Mouse (Mus musculus) limb, embryonic 14.5 days (tissue): ENCODE results near the gene Slc3a2. TPM values are rescaled to one million over a fixed set of nuclear protein-coding genes. Genes with fewer than 3 reads are reported as not detected.
A peak's percentile ranks its signal among the peaks of the same experiment; 100 is the strongest.

Source experiments
- ATAC-seq: fragments of 200-750 bp; cut with Nextera tagmentation; 2 replicates; pipeline ENCODE4 v1.8.0; 2017; ENCODE audit warnings: low read depth, moderate number of reproducible peaks, moderate TSS enrichment; ENCODE audit not compliant: low FRiP score
- DNase-seq: peaks from one replicate; pipeline ENCODE4 v3.0.0-alpha.2; 2015; ENCODE audit warnings: low spot score
- H3K27ac ChIP-seq: fragments of 300-500 bp; sonication (generic); replicated peaks from 2 replicates; pipeline ENCODE4 v1.5.1; 2014; ENCODE audit warnings: low read depth, mild to moderate bottlenecking, low read length, moderate library complexity, mixed read lengths
- H3K27me3 ChIP-seq: fragments of 300-500 bp; sonication (generic); 2 replicates; pipeline ENCODE4 v1.6.1; 2014; ENCODE audit warnings: low read length, mixed read lengths; ENCODE audit not compliant: control insufficient read depth, insufficient read depth
- H3K36me3 ChIP-seq: fragments of 300-500 bp; sonication (generic); 2 replicates; pipeline ENCODE4 v1.6.1; 2014; ENCODE audit warnings: mild to moderate bottlenecking, low read length, moderate library complexity, mixed read lengths; ENCODE audit not compliant: control insufficient read depth, insufficient read depth
- H3K4me1 ChIP-seq: fragments of 300-500 bp; sonication (generic); 2 replicates; pipeline ENCODE4 v1.6.1; 2014; ENCODE audit warnings: antibody characterized with exemption, low read length, mixed read lengths; ENCODE audit not compliant: control insufficient read depth, insufficient read depth
- H3K4me2 ChIP-seq: fragments of 300-500 bp; sonication (generic); replicated peaks from 2 replicates; pipeline ENCODE4 v1.6.1; 2014; ENCODE audit warnings: low read depth, mild to moderate bottlenecking, low read length, moderate library complexity; ENCODE audit not compliant: severe bottlenecking
- H3K4me3 ChIP-seq: fragments of 300-500 bp; sonication (generic); replicated peaks from 2 replicates; pipeline ENCODE4 v1.5.1; 2014; ENCODE audit warnings: low read length
- H3K9ac ChIP-seq: fragments of 300-500 bp; sonication (generic); 2 replicates; pipeline ENCODE4 v1.6.1; 2014; ENCODE audit warnings: mild to moderate bottlenecking, low read depth, low read length, moderate library complexity; ENCODE audit not compliant: severe bottlenecking
- H3K9me3 ChIP-seq: fragments of 300-500 bp; sonication (generic); 2 replicates; pipeline ENCODE4 v1.6.1; 2016; ENCODE audit warnings: low read length; ENCODE audit not compliant: control insufficient read depth
- POLR2A ChIP-seq: fragments of 200-500 bp; IDR thresholded peaks from 2 replicates; pipeline ENCODE4 v1.8.0; 2012; ENCODE audit warnings: inconsistent platforms, mild to moderate bottlenecking, moderate library complexity, borderline replicate concordance; ENCODE audit not compliant: insufficient read depth, insufficient read length; ENCODE audit errors: extremely low read depth
- WGBS: fragments of 180-500 bp; shearing (Covaris S2); extraction: QIAGEN DNeasy Blood & Tissue Kit; methylation state at CpG from one replicate; pipeline ENCODE4 v1.1.7; 2014; 5-methylcytosine and 5-hydroxymethylcytosine counted together
- polyA plus RNA-seq, 2 experiments: library from polyadenylated mRNA; depleted of rRNA in 1 of 2; stranded (reverse) in 1 of 2; unstranded in 1 of 2; fragments of >200 nt; fragmentation: Nextera tagmentation in 1 of 2; extraction: Ambion mirVana in 1 of 2; gene quantifications; 2 replicates each; pipeline versions ENCODE4 v1.2.1 to v1.2.3; 2012 to 2014

Gene Slc3a2
- polyA plus RNA-seq, 2 experiments: 109 to 111 TPM

DNA sequence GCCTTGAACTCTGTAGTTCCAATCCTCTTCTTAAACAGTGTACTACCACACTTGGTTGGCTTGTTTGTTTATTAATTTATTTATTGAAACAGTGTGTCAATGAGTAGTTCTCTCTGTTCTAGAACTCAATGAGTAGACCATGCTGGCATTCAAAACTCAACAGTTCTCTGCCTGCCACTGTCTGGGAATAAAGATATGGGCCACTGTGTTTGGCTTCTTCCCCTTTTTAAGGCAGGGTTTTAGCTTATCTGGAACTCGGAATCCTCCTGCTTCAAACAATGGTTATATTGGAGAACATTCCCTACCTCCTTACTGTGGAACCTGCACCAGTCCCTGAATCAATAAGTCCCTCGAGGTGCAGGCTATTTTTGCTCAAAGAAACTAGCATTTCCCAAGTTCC is 35.7 kb upstream of the Slc3a2 start:
- no peak for TF ChIP-seq POLR2A
- peaks cover 40% of the 10 kb centered on the region for H3K36me3 ChIP-seq
- no peak overlapping the region for H3K4me2 ChIP-seq
- 0 out of 2 replicates have a peak overlapping the region, but pooled peaks have one; percentile 2 for H3K4me3 ChIP-seq
- H3K27ac ChIP-seq: no peak overlapping the region
- no peaks in the 10 kb centered on the region for H3K9me3 ChIP-seq
- peaks cover 6% of the 10 kb centered on the region; the same call in 1 of the 2 replicates for H3K4me1 ChIP-seq
- no peaks in the 10 kb centered on the region for H3K27me3 ChIP-seq
- ATAC-seq: no peak
- H3K9ac ChIP-seq: no peak overlapping the region
- WGBS: 92% methylated on average over 2 of the region's 2 CpGs
- no peak for DNase-seq

- ATAC-seq (no peak), DNase-seq (no peak)
- no peak for TF ChIP-seq POLR2A
- Histone ChIP-seq H3K4me1 (peaks cover 6% of the 10 kb centered on the region; the same call in 1 of the 2 replicates), H3K4me3 (peak overlapping the region; percentile 98), H3K36me3 (peaks cover 36% of the 10 kb centered on the region), H3K9me3 (no peaks in the 10 kb centered on the region), H3K27me3 (no peaks in the 10 kb centered on the region), H3K27ac (peak overlapping the region; percentile 70), H3K4me2 (peak overlapping the region; percentile 57), H3K9ac (peak overlapping the region; percentile 95)
- 4% methylated on average over 14 of the region's 14 CpGs for WGBS
These were observed 34.4 kb upstream of the Slc3a2 start for GRCm38 (mm10) chr19:8757471-8757998.

DNA sequence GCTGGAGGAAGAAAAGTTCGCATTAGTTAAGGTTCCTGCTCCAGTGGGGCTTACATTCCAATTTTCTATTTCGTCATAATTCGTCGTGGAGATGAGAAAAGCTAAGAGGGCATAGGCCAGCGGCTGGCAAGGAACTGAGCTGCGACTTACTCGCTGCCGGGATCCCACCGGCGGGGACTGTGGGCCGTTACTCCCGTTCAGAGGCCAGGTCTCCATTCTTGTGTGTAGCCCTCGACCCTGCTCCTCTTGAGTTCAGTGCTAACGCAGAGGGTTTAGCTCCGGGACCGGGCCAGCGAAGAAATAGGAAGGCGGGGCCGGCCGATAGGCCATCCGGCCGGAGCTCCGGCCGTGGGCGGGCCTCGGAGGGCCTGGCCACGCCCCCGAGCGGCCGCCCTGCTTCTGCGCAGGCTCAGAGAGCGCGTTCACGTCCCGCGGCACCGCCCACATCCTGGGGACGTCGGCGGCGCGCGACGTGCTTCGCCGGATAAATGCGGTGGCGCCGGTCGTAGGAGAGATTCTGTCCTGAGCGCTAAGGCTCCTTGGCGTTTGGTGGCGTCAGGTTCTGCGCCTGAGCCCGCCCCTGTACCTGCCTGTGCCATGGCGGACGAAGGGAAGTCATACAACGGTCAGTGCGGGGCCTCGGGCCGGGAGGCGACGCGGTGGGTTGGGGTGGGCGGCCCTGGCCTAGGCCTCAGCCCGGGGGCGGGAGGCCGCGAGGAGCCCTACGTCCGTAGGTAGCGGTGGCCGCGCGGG is 33.6 kb upstream of the Slc3a2 start, which contains the start of gene Nxf1:
TSS of gene Nxf1 (plus strand) at position 439 of the 753 bp plus-strand sequence.
- peak within 1 kb of the TSS; percentile 57 for H3K4me2 ChIP-seq
- H3K9me3 ChIP-seq: no peaks in the 10 kb centered on the region
- WGBS: under 1% methylated on average over 55 of the region's 75 CpGs
- H3K4me3 ChIP-seq: peak within 1 kb of the TSS; percentile 98
- peaks cover 6% of the 10 kb centered on the region; the same call in 1 of the 2 replicates for H3K4me1 ChIP-seq
- H3K27me3 ChIP-seq: no peaks in the 10 kb centered on the region
- DNase-seq: peak; percentile 92
- peaks cover 37% of the 10 kb centered on the region for H3K36me3 ChIP-seq
- TF ChIP-seq POLR2A: 0 out of 2 replicates have a peak, but pooled peaks have one; percentile 39
- peak within 1 kb of the TSS; percentile 70 for H3K27ac ChIP-seq
- peak; percentile 91 for ATAC-seq
- peak within 1 kb of the TSS; percentile 95 for H3K9ac ChIP-seq

DNA sequence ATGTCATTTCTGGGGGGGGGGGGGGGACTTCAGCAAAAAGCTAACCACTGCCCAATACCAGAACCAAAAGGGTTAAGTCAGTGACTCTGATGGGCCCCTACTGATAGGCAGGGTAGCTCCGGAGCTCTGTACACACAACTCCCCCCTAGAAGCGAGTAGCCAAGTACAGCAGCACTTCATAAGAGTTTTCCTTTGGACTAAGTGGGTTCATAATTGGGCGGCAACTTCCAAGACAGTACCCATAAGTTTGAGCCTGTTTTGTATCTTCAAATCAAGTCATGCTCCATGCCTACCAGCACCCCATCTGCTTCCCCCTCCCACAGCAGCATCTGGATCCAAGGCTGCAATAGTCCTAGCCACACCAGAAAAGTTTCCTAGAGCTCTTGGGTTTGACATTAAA is 32.5 kb upstream of the Slc3a2 start:
- peak overlapping the region; percentile 57 for H3K4me2 ChIP-seq

DNA sequence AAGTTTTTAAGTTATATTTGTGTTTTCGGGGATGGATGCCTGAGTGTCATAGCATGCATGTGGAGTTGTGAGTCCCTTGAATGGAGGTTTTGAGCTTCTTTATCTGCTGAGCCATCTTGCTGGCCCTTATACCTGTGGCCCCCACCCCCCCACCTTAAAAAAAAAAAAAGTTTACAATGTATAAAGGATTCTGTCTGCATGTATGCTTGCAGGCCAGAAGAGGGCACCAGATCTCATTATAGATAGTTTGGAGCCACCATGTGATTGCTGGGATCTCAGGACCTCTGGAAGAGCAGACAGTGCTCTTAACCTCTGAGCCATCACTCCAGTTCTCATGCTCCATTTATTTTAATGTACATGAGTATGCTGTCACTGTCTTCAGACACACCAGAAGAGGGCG is 24.2 kb upstream of the Slc3a2 start:
- no peak for TF ChIP-seq POLR2A
- H3K27ac ChIP-seq: no peak overlapping the region
- H3K9me3 ChIP-seq: no peaks in the 10 kb centered on the region
- H3K4me3 ChIP-seq: no peak overlapping the region
- no peak overlapping the region for H3K4me2 ChIP-seq
- no peak for DNase-seq
- no peak overlapping the region for H3K9ac ChIP-seq
- WGBS: 74% methylated on average over 2 of the region's 2 CpGs
- no peak for ATAC-seq
- peaks cover 11% of the 10 kb centered on the region for H3K4me1 ChIP-seq
- H3K36me3 ChIP-seq: peaks cover 96% of the 10 kb centered on the region
- H3K27me3 ChIP-seq: no peaks in the 10 kb centered on the region

More for the DNA sequence above, 32.5 kb upstream of the Slc3a2 start:
- Histone ChIP-seq H3K4me3 (peak overlapping the region; percentile 98; the same call in 1 of the 2 replicates), H3K27me3 (no peaks in the 10 kb centered on the region), H3K36me3 (peaks cover 47% of the 10 kb centered on the region), H3K9ac (no peak overlapping the region), H3K9me3 (no peaks in the 10 kb centered on the region), H3K27ac (no peak overlapping the region), H3K4me1 (peaks cover 6% of the 10 kb centered on the region; the same call in 1 of the 2 replicates)
- no peak for TF ChIP-seq POLR2A
- no peak for ATAC-seq
- 80% methylated on average over 3 of the region's 3 CpGs for WGBS
- no peak for DNase-seq
